Mouse (Mus musculus) liver, postnatal 0 days (tissue): ENCODE results near the gene Tinagl1.

ENCODE experiments used
- CTCF ChIP-seq: sonication (generic); IDR thresholded peaks from 2 replicates; pipeline ENCODE4 v1.5.1; 2016; ENCODE audit warnings: antibody characterized with exemption, low read depth
- EP300 ChIP-seq: IDR thresholded peaks from 2 replicates; pipeline ENCODE4 v1.6.1; 2016; ENCODE audit warnings: antibody characterized with exemption, low read depth, mild to moderate bottlenecking

DNA sequence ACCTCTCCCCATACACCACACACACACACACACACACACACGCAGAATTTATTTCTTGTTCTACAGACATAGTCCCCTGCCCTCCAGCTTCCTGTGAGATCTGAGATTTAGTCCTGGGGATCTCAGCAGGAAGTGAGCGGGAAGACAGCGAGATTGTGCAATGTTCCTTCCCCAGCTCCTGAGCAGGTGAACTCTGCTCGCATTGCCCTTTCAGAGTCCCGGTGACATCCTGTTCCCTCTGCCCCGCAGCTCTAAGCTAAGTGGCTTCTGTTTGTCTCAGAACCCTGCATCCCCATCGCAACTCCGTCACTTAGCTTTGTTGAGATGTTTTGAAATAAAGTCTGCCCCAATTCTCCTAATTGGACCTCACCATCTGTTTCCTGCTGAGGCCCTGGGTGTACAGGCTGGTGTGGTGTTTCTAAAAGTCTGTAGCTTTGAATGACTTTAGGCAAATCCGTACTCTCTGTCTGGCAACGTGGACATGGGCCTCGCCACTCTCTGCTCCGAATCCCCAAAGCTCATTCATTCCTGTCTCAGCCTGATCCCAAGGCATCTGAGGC lies 18.0 kb downstream of the Tinagl1 start:
- TF ChIP-seq CTCF (no peak), EP300 (no peak)
